Mouse (Mus musculus): ENCODE data around the gene Gm281. TPM values are rescaled to one million over a fixed set of nuclear protein-coding genes. Genes with fewer than 3 reads are reported as not detected.

The Gm281 gene
- polyA plus RNA-seq (2012; rRNA removed), result not detected in 2 replicates

GRCm38 (mm10) chr14:13914387-13915082 lies at the start of gene Gm281:
Gm281 (minus strand) TSS chr14:13914478.

GRCm38 (mm10) chr14:13961401-13962112 lies 47.3 kb upstream of the Gm281 start, which contains the start of the genes Atxn7 and Thoc7:
Atxn7 (plus strand) TSS chr14:13961440.
Thoc7 (minus strand) TSS chr14:13961852.

Other genes with a start within 250 kb of the Gm281 start
- gene Sntn, start 243.6 kb downstream of the Gm281 start, polyA plus RNA-seq (2012; rRNA removed), result not detected in 2 replicates
- 27.5 and 28.7 TPM in 2 replicates for gene Atxn7, start 47.0 kb upstream of the Gm281 start, polyA plus RNA-seq (2012; rRNA removed)
- gene Thoc7, start 47.4 kb upstream of the Gm281 start, polyA plus RNA-seq (2012; rRNA removed), result 11.0 and 16.4 TPM in 2 replicates
- gene Psmd6, start 206.5 kb upstream of the Gm281 start, polyA plus RNA-seq (2012; rRNA removed), result 14.0 and 22.2 TPM in 2 replicates